Mouse (Mus musculus) cerebellum, postnatal 4 days (tissue): ENCODE results near the gene Prf1.

Experiments used
- DNase-seq, 2 experiments: peaks; one replicate each; pipeline ENCODE4 v3.0.0; 2022; ENCODE audit warnings: low spot score in 2 of 2, mixed read lengths in 1 of 2

The Prf1 gene

GRCm38 (mm10) chr10:61286246-61286645 is 11.4 kb upstream of the Prf1 start:
- no peak for DNase-seq

- no peak for DNase-seq
These were observed 7.6 kb upstream of the Prf1 start for GRCm38 (mm10) chr10:61290016-61290415.

GRCm38 (mm10) chr10:61290479-61290878 is 7.2 kb upstream of the Prf1 start:
- no peak for DNase-seq

- no peak for DNase-seq
These were observed 3.4 kb upstream of the Prf1 start for GRCm38 (mm10) chr10:61294242-61294641.

GRCm38 (mm10) chr10:61296713-61297445 is 754 bp upstream of the Prf1 start:
- peak in 1 of 2 experiments; percentile 40 for DNase-seq

- no peak for DNase-seq
These were observed 3.4 kb downstream of the Prf1 start for GRCm38 (mm10) chr10:61300996-61301395.

GRCm38 (mm10) chr10:61304046-61304445 is 6.4 kb downstream of the Prf1 start:
- peak in 1 of 2 experiments; percentile 39 for DNase-seq

- no peak for DNase-seq
These were observed 8.4 kb downstream of the Prf1 start for GRCm38 (mm10) chr10:61305928-61306590.

- no peak for DNase-seq
These were observed 11.2 kb downstream of the Prf1 start for GRCm38 (mm10) chr10:61308706-61309320.

- no peak for DNase-seq
These were observed 14.5 kb downstream of the Prf1 start for GRCm38 (mm10) chr10:61312159-61312558.

GRCm38 (mm10) chr10:61312754-61313153 is 15.1 kb downstream of the Prf1 start:
- no peak for DNase-seq

- no peak for DNase-seq
These were observed 16.1 kb downstream of the Prf1 start for GRCm38 (mm10) chr10:61313750-61314149.

GRCm38 (mm10) chr10:61315324-61315880 is 17.8 kb downstream of the Prf1 start:
- DNase-seq, result no peak

- DNase-seq, result no peak
These were observed 20.9 kb downstream of the Prf1 start for GRCm38 (mm10) chr10:61318527-61318926.

GRCm38 (mm10) chr10:61324717-61325116 is 27.1 kb downstream of the Prf1 start:
- no peak for DNase-seq

GRCm38 (mm10) chr10:61325782-61326328 is 28.2 kb downstream of the Prf1 start:
- no peak for DNase-seq

- DNase-seq, result no peak
These were observed 29.9 kb downstream of the Prf1 start for GRCm38 (mm10) chr10:61327545-61327944.

GRCm38 (mm10) chr10:61328927-61329326 is 31.3 kb downstream of the Prf1 start:
- DNase-seq, result no peak

- DNase-seq, result peak in 1 of 2 experiments; percentile 77
These were observed 33.4 kb downstream of the Prf1 start for GRCm38 (mm10) chr10:61331046-61331445.

GRCm38 (mm10) chr10:61334545-61334944 is 36.9 kb downstream of the Prf1 start:
- no peak for DNase-seq

GRCm38 (mm10) chr10:61336137-61336536 is 38.5 kb downstream of the Prf1 start:
- DNase-seq, result peak; percentile 73 to 90

- no peak for DNase-seq
These were observed 39.0 kb downstream of the Prf1 start for GRCm38 (mm10) chr10:61336592-61336991.
